Mouse (Mus musculus) liver, embryonic 14.5 days (tissue): ENCODE results near the gene Mei1. TPM values are rescaled to one million over a fixed set of nuclear protein-coding genes. Genes with fewer than 3 reads are reported as not detected.

Experiments
- ATAC-seq: fragments of 200-750 bp; cut with Nextera tagmentation; 2 replicates; pipeline ENCODE4 v1.8.0; 2017; ENCODE audit warnings: moderate number of reproducible peaks, mild to moderate bottlenecking, moderate library complexity; ENCODE audit not compliant: insufficient read depth
- DNase-seq, 3 experiments: peaks; one replicate each; pipeline ENCODE4 v3.0.0-alpha.2; 2012 to 2013; ENCODE audit warnings: low read depth in 3 of 3, low spot score in 3 of 3
- H3K27ac ChIP-seq: fragments of 300-500 bp; sonication (generic); 2 replicates; pipeline ENCODE4 v1.5.1; 2014; ENCODE audit warnings: moderate library complexity, mild to moderate bottlenecking, control low read depth, inconsistent platforms
- H3K27me3 ChIP-seq: fragments of 300-500 bp; sonication (generic); 2 replicates; pipeline ENCODE4 v1.6.1; 2014; ENCODE audit warnings: mild to moderate bottlenecking, low read length, moderate library complexity; ENCODE audit not compliant: control insufficient read depth, insufficient read depth
- H3K36me3 ChIP-seq: fragments of 300-500 bp; sonication (generic); replicated peaks from 2 replicates; pipeline ENCODE4 v1.6.1; 2014; ENCODE audit warnings: low read depth; ENCODE audit not compliant: control insufficient read depth, insufficient read depth
- H3K4me1 ChIP-seq, 2 experiments: fragments of 200-500 bp in 1 of 2; fragments of 300-500 bp in 1 of 2; sonication (generic) in 1 of 2; replicated peaks; 2 replicates each; pipeline ENCODE4 v1.6.1; 2012 to 2014; ENCODE audit warnings: antibody characterized with exemption in 1 of 2, inconsistent platforms in 1 of 2, low read length in 1 of 2; ENCODE audit not compliant: control insufficient read depth in 2 of 2, insufficient read depth in 2 of 2
- H3K4me2 ChIP-seq: fragments of 300-500 bp; sonication (generic); 2 replicates; pipeline ENCODE4 v1.6.1; 2014; ENCODE audit warnings: low read depth, mild to moderate bottlenecking, control low read depth, moderate library complexity
- H3K4me3 ChIP-seq, 2 experiments: fragments of 200-500 bp in 1 of 2; fragments of 300-500 bp in 1 of 2; sonication (generic) in 1 of 2; 2 replicates each; pipeline ENCODE4 v1.5.1; 2012 to 2014; ENCODE audit warnings: low read depth in 2 of 2, low read length in 2 of 2, mild to moderate bottlenecking in 2 of 2, control low read depth in 1 of 2, inconsistent platforms in 1 of 2, moderate library complexity in 1 of 2; ENCODE audit not compliant: insufficient read depth in 1 of 2
- H3K9ac ChIP-seq: fragments of 300-500 bp; sonication (generic); replicated peaks from 2 replicates; pipeline ENCODE4 v1.6.1; 2014; ENCODE audit warnings: mild to moderate bottlenecking, control low read depth, moderate library complexity
- H3K9me3 ChIP-seq: fragments of 300-500 bp; sonication (generic); 2 replicates; pipeline ENCODE4 v1.6.1; 2016; ENCODE audit warnings: low read length, mixed read lengths; ENCODE audit not compliant: control insufficient read depth
- CTCF ChIP-seq: IDR thresholded peaks from 2 replicates; pipeline ENCODE4 v1.5.1; 2016; ENCODE audit warnings: antibody characterized with exemption, low read depth, control low read depth
- EP300 ChIP-seq: IDR thresholded peaks from 2 replicates; pipeline ENCODE4 v1.6.1; 2016; ENCODE audit warnings: antibody characterized with exemption, low read depth
- WGBS: fragments of 180-500 bp; shearing (Covaris S2); extraction: QIAGEN DNeasy Blood & Tissue Kit; methylation state at CpG from one replicate; pipeline ENCODE4 v1.1.7; 2014; ENCODE audit not compliant: insufficient replicate concordance; 5-methylcytosine and 5-hydroxymethylcytosine counted together
- polyA plus RNA-seq, 2 experiments: library from polyadenylated mRNA; depleted of rRNA in 1 of 2; stranded (reverse) in 1 of 2; unstranded in 1 of 2; fragments of >200 nt; fragmentation: Nextera tagmentation in 1 of 2; extraction: Ambion mirVana in 1 of 2; gene quantifications; 2 replicates each; pipeline versions ENCODE4 v1.2.1 to v1.2.3; 2012 to 2014

Gene Mei1
- polyA plus RNA-seq (2012; rRNA removed) (not detected in 2 replicates), polyA plus RNA-seq (2014; fragmentation: Nextera tagmentation; extraction: Ambion mirVana) (not detected in 2 replicates)

DNA sequence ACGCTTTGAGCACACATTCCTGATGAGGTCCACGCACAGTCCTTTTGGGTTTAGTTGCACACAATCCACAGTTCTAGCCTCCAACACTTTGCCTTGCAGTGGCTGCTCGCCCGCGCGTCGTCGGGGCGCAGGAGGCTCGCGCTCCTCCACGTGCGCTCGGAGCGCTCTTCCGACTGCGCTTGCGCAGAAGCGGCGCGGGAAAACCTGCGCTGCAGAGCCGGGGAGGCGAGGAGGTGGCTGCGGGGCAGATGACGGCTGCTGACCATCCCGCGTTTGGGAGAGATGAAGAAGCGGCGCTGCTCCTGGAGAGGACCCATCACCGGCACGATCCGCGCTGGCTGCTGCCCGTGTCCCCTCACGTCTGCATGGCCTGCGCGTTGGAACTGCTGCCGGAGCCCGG lies at the start of gene Mei1:
TSS of gene Mei1 (plus strand) at position 99 of the 400 bp plus-strand sequence.
- no peaks in the 10 kb centered on the region for H3K4me1 ChIP-seq
- H3K4me3 ChIP-seq, result no peak within 1 kb of the TSS
- no peak within 1 kb of the TSS for H3K9ac ChIP-seq
- H3K36me3 ChIP-seq, result no peaks in the 10 kb centered on the region
- no peak for ATAC-seq
- H3K27me3 ChIP-seq, result peaks cover 21% of the 10 kb centered on the region
- no peaks in the 10 kb centered on the region for H3K9me3 ChIP-seq
- H3K4me2 ChIP-seq, result no peak within 1 kb of the TSS
- 21% methylated on average over 38 of the region's 40 CpGs for WGBS
- DNase-seq, result no peak
- no peak within 1 kb of the TSS for H3K27ac ChIP-seq
- TF ChIP-seq EP300 (no peak), CTCF (no peak)

DNA sequence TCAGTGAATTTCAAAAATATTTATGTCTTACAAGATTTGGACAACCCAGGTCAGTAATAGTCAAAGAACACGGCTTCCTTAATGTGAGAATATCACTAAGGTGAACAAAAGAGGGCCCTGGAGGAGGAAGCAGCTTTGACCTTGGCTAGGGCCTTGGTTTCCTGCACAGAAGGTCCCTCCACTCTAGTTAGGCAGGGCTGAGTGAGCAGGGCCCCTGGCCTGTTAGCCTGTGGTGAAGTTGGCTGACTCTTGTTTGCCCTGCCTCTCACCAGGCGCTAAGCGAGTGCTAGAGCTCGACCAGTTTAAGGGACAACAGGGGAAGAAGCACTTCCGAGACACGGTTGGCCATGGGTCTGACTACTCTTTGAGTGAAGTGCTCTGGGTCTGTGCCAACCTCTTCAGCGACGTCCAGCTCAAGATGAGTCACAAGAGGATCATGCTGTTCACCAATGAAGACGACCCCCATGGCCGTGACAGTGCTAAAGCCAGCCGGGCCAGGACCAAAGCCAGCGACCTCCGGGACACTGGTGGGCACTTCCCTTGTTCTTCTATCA lies 47.2 kb upstream of the Mei1 start:
- DNase-seq, result no peak
- WGBS, result 77% methylated on average over 13 of the region's 13 CpGs

DNA sequence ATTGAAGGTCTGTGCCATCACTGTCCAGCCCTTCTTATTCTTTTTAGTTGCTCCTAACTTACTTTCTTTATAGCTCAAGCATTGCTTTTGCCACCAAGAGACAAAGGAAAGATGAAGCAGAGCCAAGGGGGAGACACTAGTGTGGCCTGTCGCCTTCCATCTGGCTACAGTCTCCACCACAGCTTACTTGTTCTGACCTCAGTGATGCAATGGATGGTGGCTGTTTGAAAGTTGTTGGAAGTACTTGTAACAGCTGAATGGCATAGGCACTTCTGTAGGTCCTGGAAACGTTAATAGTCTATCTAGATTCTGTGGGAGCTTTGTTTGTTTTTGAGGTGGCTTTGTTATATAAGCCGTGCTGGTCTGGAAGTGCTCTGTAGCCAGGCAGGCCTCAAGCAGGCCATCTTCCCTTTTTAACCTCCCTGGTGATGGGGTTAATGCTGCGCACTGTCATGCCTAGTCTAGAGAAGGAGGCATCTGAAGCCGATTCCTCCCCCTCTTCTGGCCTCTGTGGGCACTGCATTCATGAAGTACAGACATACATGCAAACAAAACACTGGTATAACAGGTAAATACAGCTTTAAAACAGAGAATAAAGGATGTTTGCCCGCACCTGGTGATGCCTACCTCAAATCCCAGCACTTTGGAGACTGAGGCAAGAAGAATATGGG lies 45.7 kb upstream of the Mei1 start:
- H3K36me3 ChIP-seq, result peaks cover 45% of the 10 kb centered on the region
- H3K4me3 ChIP-seq, result no peak overlapping the region
- DNase-seq, result no peak
- no peaks in the 10 kb centered on the region for H3K9me3 ChIP-seq
- H3K27ac ChIP-seq, result no peak overlapping the region
- H3K4me1 ChIP-seq, result peaks cover 0 to 1% of the 10 kb centered on the region in 2 experiments; a peak in 2 of 4 replicates
- ATAC-seq, result no peak
- no peaks in the 10 kb centered on the region for H3K27me3 ChIP-seq
- 83% methylated on average over 6 of the region's 6 CpGs for WGBS
- TF ChIP-seq CTCF (no peak), EP300 (no peak)
- H3K4me2 ChIP-seq, result no peak overlapping the region
- no peak overlapping the region for H3K9ac ChIP-seq

More for the DNA sequence above, 47.2 kb upstream of the Mei1 start:
- H3K27ac ChIP-seq, result no peak overlapping the region
- H3K9ac ChIP-seq, result no peak overlapping the region
- ATAC-seq, result no peak
- peaks cover 42% of the 10 kb centered on the region for H3K36me3 ChIP-seq
- no peaks in the 10 kb centered on the region for H3K9me3 ChIP-seq
- TF ChIP-seq EP300 (no peak), CTCF (no peak)
- H3K4me2 ChIP-seq, result no peak overlapping the region
- H3K4me1 ChIP-seq, result peaks cover 0 to 6% of the 10 kb centered on the region in 2 experiments; a peak in 3 of 4 replicates
- H3K27me3 ChIP-seq, result no peaks in the 10 kb centered on the region
- no peak overlapping the region for H3K4me3 ChIP-seq

DNA sequence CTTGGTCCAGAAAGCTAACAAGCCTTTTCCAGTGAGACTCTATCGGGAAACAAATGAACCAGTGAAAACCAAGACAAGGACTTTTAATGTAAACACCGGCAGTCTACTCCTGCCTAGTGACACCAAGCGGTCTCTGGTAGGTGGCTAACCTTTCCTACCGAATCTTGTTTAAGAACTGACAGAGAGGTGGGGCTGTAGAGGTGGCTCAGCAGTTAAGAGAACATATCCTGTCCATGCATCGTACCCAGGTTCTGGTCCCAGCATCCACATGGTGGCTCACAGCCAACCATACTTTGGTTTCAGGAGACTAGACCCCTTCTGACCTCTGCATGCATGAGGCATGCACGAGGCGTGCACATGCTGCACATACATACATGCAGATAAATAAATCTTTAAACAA lies 42.5 kb upstream of the Mei1 start:
- H3K4me2 ChIP-seq, result no peak overlapping the region
- H3K4me1 ChIP-seq, result no peaks in the 10 kb centered on the region
- no peaks in the 10 kb centered on the region for H3K27me3 ChIP-seq
- ATAC-seq (no peak), DNase-seq (no peak)
- H3K27ac ChIP-seq, result no peak overlapping the region
- TF ChIP-seq EP300 (no peak), CTCF (no peak)
- no peak overlapping the region for H3K4me3 ChIP-seq
- 80% methylated on average over 7 of the region's 7 CpGs for WGBS
- no peaks in the 10 kb centered on the region for H3K9me3 ChIP-seq
- no peak overlapping the region for H3K9ac ChIP-seq
- H3K36me3 ChIP-seq, result peaks cover 64% of the 10 kb centered on the region

DNA sequence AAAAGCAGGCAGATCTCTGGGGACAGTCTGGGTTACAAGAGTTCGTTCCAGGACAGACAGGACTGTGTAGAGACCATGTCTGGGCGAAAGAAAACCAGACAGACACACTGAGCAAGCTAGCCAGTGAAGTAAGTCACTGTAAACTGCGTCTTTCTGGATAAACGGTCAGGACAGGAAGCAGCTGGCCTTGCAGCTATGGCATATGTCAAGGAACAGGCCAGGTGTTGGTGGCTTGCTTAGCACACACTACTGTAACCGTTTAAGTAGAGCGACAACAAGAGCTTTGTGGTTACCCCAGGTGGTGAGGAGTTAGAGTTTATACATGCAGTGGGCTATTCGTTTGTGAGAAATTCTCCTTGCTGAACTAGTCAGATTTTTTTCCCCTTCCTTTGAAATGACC lies 42.1 kb upstream of the Mei1 start:
- Histone ChIP-seq H3K4me1 (no peaks in the 10 kb centered on the region), H3K9ac (no peak overlapping the region), H3K9me3 (no peaks in the 10 kb centered on the region), H3K27ac (no peak overlapping the region), H3K27me3 (no peaks in the 10 kb centered on the region), H3K4me3 (no peak overlapping the region), H3K36me3 (peaks cover 68% of the 10 kb centered on the region), H3K4me2 (no peak overlapping the region)
- ATAC-seq (no peak), DNase-seq (no peak)
- 72% methylated on average over 7 of the region's 7 CpGs for WGBS
- TF ChIP-seq CTCF (no peak), EP300 (no peak)
